Mouse (Mus musculus) gastrocnemius, adult 2 months (tissue): ENCODE results near the gene Fat3. TPM values are rescaled to one million over a fixed set of nuclear protein-coding genes. Genes with fewer than 3 reads are reported as not detected.

Experiments used
- DNase-seq: peaks from one replicate; pipeline ENCODE4 v3.0.0; 2022
- H3K27ac ChIP-seq: fragments of 200-600 bp; 2 replicates; pipeline ENCODE4 v1.8.1; 2022; ENCODE audit warnings: mild to moderate bottlenecking
- H3K4me3 ChIP-seq: fragments of 200-600 bp; 2 replicates; pipeline ENCODE4 v1.8.1; 2022; ENCODE audit warnings: mild to moderate bottlenecking, moderate library complexity
- CTCF ChIP-seq: fragments of 200-600 bp; IDR thresholded peaks from 2 replicates; pipeline ENCODE4 v1.8.1; 2022; ENCODE audit warnings: antibody characterized with exemption, mild to moderate bottlenecking, moderate library complexity
- intact Hi-C: fragments of 180-260 bp; cut with DNase I; formaldehyde crosslinking; loops from one replicate; pipeline ENCODE4 v1.15.1; 2025
- total RNA-seq, 2 experiments: library from RNA; stranded (reverse); gene quantifications; 2 replicates each; pipeline ENCODE4 v1.2.3; 2021

The Fat3 gene
- total RNA-seq, 2 experiments from 2014 or later: 0.26 to 0.64 TPM

DNA sequence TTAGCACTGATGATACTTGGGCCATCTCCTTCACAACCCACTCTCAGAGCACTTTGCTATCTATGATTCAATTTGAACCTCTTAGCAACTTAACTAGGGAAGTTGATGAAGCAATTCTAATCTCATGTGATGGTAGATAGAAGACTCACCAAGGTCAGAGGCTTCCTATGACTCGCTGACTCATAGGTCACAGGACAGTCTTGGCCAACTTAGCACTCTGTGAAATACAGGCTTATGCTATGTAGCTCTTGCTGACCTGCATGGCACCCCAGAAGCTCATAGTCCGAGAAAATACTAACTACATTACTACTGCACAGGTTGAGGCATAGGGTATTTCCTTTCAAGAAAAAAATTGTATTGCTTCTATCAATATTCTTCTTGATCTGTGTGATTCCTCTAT is 454.4 kb downstream of the Fat3 start:
- Histone ChIP-seq H3K27ac (no peak overlapping the region), H3K4me3 (no peak overlapping the region)
- intact Hi-C loops: no loop called here
- no peak for TF ChIP-seq CTCF
- no peak for DNase-seq

GRCm38 (mm10) chr9:16037375-16037774 is 463.7 kb downstream of the Fat3 start:
- Histone ChIP-seq H3K4me3 (no peak overlapping the region), H3K27ac (no peak overlapping the region)
- no peak for TF ChIP-seq CTCF
- DNase-seq: no peak
- intact Hi-C loops: no loop called here

DNA sequence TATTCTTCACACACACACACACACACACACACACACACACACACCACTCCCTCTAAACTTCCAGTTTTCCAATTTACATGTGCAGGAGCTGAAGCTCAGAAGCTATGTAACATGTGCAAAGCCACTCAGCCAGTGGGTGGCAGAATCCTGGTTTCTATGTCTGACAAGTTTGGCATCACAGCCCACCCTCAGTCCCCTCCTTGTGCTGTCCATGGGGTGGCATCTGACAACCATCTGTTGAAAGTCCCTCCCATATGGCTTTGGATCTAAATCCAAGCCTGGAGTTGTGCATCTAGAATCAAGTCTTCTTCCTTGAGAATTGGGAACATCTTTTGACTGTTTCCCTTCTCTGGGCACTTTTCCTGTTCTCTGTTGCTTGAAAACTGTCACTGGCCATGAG is 464.7 kb downstream of the Fat3 start:
- Histone ChIP-seq H3K4me3 (no peak overlapping the region), H3K27ac (no peak overlapping the region)
- TF ChIP-seq CTCF: no peak
- intact Hi-C loops: no loop called here
- DNase-seq: no peak

- Histone ChIP-seq H3K4me3 (no peak overlapping the region), H3K27ac (no peak overlapping the region)
- intact Hi-C loops: no loop called here
- DNase-seq: no peak
- TF ChIP-seq CTCF: no peak
Observed at GRCm38 (mm10) chr9:16029715-16030285, 471.3 kb downstream of the Fat3 start.

DNA sequence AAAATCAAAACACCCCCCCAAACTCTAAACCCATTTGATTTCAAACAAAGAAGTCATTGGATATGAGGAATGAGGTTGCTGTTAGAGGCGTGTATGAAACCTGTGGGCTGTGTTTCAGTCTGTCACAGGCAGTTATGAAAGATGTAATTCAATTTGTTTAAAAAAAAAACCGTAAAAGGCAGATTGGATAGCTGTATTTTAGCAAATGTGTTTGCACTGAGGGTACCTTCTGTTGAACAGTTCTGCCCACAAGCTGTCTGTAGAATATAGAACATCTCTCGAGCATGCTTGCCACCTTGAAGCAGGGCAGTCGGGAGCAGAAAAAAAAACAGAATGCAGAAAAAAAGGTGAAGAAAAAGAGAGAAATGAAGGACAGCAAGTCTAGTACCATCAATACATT is 472.0 kb downstream of the Fat3 start:
- intact Hi-C loops: no loop called here
- no peak for TF ChIP-seq CTCF
- no peak overlapping the region for H3K27ac ChIP-seq
- no peak for DNase-seq
- no peak overlapping the region for H3K4me3 ChIP-seq

DNA sequence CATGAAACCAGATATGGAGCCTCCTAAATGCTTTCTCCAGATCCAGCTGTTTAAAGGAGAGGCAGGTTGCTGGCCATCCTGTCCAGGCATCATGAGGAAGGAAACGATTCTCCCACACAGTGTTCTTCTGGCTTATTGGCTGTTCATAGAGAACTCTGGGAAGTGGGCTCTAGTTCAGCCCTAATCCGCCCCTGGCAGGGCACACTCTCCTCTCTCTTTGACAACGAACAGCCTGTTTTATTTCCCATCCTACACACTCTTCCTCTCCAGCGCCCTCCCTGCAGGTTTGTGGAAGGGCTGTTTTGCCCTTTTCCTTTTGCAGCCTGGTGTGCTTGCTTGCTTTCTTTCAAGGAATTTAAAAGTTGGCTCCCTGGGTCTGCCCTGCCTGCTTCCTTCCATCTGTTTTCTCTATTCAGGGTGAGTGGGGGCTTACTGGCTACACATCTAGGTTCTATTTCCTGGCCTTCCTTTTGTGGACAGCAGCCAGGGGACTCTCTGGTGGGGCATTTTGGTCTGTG is 472.6 kb downstream of the Fat3 start:
- intact Hi-C loops: no loop called here
- H3K27ac ChIP-seq: peak overlapping the region; percentile 59

GRCm38 (mm10) chr9:16026054-16026453 is 475.0 kb downstream of the Fat3 start:
- TF ChIP-seq CTCF: no peak
- Histone ChIP-seq H3K27ac (no peak overlapping the region), H3K4me3 (no peak overlapping the region)
- intact Hi-C loops: no loop called here
- DNase-seq: no peak

More for the DNA sequence above, 472.6 kb downstream of the Fat3 start:
- DNase-seq: peak; percentile 37
- TF ChIP-seq CTCF: no peak
- H3K4me3 ChIP-seq: no peak overlapping the region

GRCm38 (mm10) chr9:16024706-16025105 is 476.4 kb downstream of the Fat3 start:
- Histone ChIP-seq H3K4me3 (no peak overlapping the region), H3K27ac (no peak overlapping the region)
- no peak for DNase-seq
- intact Hi-C loops: no loop called here
- TF ChIP-seq CTCF: no peak

DNA sequence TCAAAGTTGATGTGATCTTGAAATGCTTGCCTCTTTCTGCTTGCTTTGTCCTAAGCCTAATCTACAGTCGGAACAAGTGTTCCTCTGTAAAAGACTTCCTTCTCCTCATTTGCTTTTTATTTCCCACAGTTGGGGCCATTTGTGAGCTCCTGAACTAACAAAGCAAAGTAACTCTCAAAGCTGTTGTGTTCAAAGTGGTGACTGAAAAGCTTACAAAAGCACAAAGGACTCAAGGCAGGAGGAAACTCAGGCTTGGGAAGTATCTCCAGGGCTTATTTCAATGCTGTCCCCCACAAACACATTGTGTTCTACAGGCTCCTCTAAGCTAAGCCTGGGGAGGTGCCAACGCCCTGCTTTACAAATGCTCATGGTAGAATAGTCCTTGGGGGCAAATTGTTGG is 487.0 kb downstream of the Fat3 start:
- TF ChIP-seq CTCF: no peak
- DNase-seq: no peak
- no peak overlapping the region for H3K4me3 ChIP-seq
- H3K27ac ChIP-seq: no peak overlapping the region
- intact Hi-C loops: no loop called here

GRCm38 (mm10) chr9:16011382-16011781 is 489.7 kb downstream of the Fat3 start:
- no peak for DNase-seq
- H3K4me3 ChIP-seq: no peak overlapping the region
- intact Hi-C loops: no loop called here
- no peak overlapping the region for H3K27ac ChIP-seq
- no peak for TF ChIP-seq CTCF

DNA sequence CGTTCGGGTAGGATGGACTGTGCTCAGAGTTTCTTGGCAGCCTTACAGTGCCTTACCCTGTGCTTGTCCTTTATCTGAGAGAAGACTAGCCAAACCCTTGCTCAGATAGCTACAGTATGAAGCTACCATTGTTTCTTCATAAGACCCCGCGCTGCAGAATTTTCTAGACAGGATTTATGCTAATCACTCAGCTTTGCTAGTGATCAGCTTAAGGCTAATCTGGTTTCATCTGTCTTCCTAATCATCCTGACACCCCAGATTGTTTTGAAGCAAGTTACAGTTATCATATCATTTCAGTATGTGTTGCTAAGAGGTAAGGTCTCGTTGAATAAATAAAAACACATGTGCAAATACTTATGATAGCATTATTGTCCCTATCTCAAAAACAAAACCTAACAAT is 493.6 kb downstream of the Fat3 start:
- intact Hi-C loops: no loop called here
- DNase-seq: no peak
- TF ChIP-seq CTCF: no peak
- H3K27ac ChIP-seq: no peak overlapping the region
- no peak overlapping the region for H3K4me3 ChIP-seq

DNA sequence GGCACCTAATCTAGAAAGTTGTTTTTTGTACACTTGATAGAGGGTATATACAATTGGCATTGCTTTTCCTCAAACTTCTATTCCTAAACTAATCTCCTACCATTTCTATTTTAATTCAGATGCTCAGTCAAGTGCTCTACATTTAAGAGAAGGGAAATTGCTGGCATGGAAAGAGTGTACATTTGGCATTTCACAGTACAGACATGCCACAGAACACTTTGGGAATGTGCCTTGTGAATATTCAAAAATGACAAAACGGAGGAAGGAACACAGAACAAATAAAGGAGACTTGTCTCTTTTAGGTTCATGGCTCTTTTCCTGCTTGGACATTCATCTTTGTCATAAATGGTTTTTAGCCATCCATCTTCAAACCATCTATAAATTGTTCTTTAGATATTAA is 498.1 kb downstream of the Fat3 start:
- intact Hi-C loops: no loop called here
- Histone ChIP-seq H3K27ac (no peak overlapping the region), H3K4me3 (no peak overlapping the region)
- TF ChIP-seq CTCF: no peak
- no peak for DNase-seq

- intact Hi-C loops: no loop called here
- DNase-seq: no peak
- Histone ChIP-seq H3K27ac (no peak overlapping the region), H3K4me3 (no peak overlapping the region)
- no peak for TF ChIP-seq CTCF
Observed at GRCm38 (mm10) chr9:15994762-15995161, 506.3 kb downstream of the Fat3 start.

- intact Hi-C loops: no loop called here
- Histone ChIP-seq H3K4me3 (no peak overlapping the region), H3K27ac (no peak overlapping the region)
- no peak for TF ChIP-seq CTCF
- no peak for DNase-seq
Observed at GRCm38 (mm10) chr9:15994177-15994576, 506.9 kb downstream of the Fat3 start.
